Mouse (Mus musculus): ENCODE measurements around the gene Tnfsf15.

DNA sequence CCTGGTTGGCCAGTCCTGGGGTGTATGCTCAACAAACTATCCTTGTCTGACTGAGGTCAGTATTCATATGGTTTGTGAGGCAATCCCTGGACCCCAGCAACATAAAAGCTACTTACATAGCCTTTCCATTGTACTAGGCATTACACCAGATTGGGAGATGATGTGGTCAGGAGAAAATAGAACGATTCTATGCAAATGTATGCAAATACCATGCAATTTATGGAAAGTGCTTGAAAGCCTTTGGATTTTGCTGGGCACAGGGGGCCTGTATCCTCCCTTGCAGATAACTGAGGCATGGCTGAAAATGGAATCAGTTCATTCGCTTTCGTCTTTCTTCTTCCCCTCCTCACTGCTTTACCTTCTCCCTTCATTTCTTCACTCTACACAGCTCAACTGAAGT lies 63.4 kb downstream of the Tnfsf15 start:
- TF ChIP-seq POLR2A (IDR thresholded peaks at IDR 0.05; ENCODE audit: borderline replicate concordance, extremely low read depth, insufficient read depth, insufficient read length, poor library complexity, severe bottlenecking) (no peak), CTCF (IDR thresholded peaks at IDR 0.05; ENCODE audit: borderline replicate concordance, extremely low read depth, insufficient read depth, insufficient read length) (no peak)

Measured in brain, embryonic 14.5 days (tissue).